ENCODE assay signal across 8 mouse cellular contexts in the genomic region with DNA sequence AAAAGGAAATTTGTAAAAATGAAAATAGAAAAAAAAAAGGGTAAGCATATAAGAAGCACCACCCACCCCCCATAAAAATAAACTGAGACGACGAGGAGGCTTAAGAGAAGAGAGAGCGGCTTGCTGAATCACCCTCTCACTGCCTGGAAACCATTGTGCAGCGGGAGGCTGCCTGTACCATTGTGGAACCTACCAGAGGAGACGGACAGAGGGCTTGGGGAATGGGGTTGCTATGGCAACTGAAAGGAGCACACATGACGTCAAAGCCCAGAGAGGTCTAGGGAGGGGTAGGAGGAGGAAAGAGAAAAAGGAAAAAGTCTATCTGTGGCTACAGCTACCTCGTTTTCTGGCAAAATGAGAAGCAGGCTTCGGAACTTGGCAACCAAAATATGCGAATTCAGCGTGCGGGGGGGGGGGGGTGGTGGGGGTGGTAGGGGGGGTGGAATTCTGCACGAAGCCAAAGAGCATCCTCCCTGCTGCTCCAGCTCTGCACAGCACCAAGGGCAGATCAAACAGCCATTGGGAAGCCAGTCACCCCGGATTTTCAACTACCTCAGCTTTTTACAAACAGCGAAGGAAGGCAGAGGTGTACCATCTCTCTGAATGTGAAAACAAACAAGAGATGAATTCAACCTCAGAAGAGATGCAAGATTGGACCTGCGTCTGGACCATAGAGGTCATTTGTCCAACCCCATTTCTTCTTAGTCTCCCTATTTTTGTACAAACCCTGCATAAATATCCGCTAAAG. TPM values are rescaled to one million over a fixed set of nuclear protein-coding genes. Genes with fewer than 3 reads are reported as not detected.
A peak's percentile ranks its signal among the peaks of the same experiment; 100 is the strongest.
DNase-seq lines count a peak whose midpoint lies in the region; ATAC-seq and TF ChIP-seq lines count a peak whose summit lies in the region.

A gene (minus strand): TSS at position 234 of the 748 bp plus-strand sequence.

- H3K4me1 ChIP-seq in midbrain, embryonic 15.5 days = peaks cover 24% of the 10 kb centered on the region
- H3K4me1 ChIP-seq in stomach, postnatal 0 days (replicated peaks; ENCODE audit: control insufficient read depth, insufficient read depth) = no peaks in the 10 kb centered on the region

- no peak for TF ChIP-seq CTCF in stomach, postnatal 0 days (IDR thresholded peaks at IDR 0.05; ENCODE audit: low read depth)

- peak within 1 kb of the TSS; percentile 57 for H3K4me3 ChIP-seq in midbrain, embryonic 15.5 days
- H3K4me3 ChIP-seq in stomach, postnatal 0 days (ENCODE audit: low read depth, low read length) = peak within 1 kb of the TSS; percentile 2; the same call in 1 of the 2 replicates

- H3K36me3 ChIP-seq in midbrain, embryonic 15.5 days (replicated peaks) = no peaks in the 10 kb centered on the region
- no peaks in the 10 kb centered on the region for H3K36me3 ChIP-seq in stomach, postnatal 0 days (ENCODE audit: control insufficient read depth, insufficient read depth, low read length)

- 4% methylated on average over 16 of the region's 16 CpGs for WGBS in midbrain, embryonic 15.5 days
- 9% methylated on average over 14 of the region's 16 CpGs for WGBS in stomach, postnatal 0 days

- ATAC-seq in common myeloid progenitor, adult 5-6 weeks (replicated peaks; ENCODE audit: low read depth, poor library complexity, severe bottlenecking) = 0 out of 2 replicates have a peak, but pooled peaks have one; percentile 29
- ATAC-seq in midbrain, embryonic 15.5 days (replicated peaks) = peak; percentile 99
- ATAC-seq in stomach, postnatal 0 days (ENCODE audit: low FRiP score, low TSS enrichment) = peak; percentile 78
- ATAC-seq in activated CD4-positive, CD25-positive, alpha-beta regulatory T cell, adult 4 months = no peak

- no peaks in the 10 kb centered on the region for H3K9me3 ChIP-seq in midbrain, embryonic 15.5 days
- no peaks in the 10 kb centered on the region for H3K9me3 ChIP-seq in stomach, postnatal 0 days (ENCODE audit: control insufficient read depth, low read length)

- H3K27ac ChIP-seq in midbrain, embryonic 15.5 days = peak within 1 kb of the TSS; percentile 89
- H3K27ac ChIP-seq in stomach, postnatal 0 days (replicated peaks) = no peak within 1 kb of the TSS

- no peak for TF ChIP-seq EP300 in stomach, postnatal 0 days (optimal IDR thresholded peaks at IDR 0.05)

- no peaks in the 10 kb centered on the region for H3K27me3 ChIP-seq in midbrain, embryonic 15.5 days (replicated peaks)
- H3K27me3 ChIP-seq in stomach, postnatal 0 days (ENCODE audit: control insufficient read depth, insufficient read depth, low read length) = no peaks in the 10 kb centered on the region

- peak; percentile 64 for DNase-seq in adrenal gland, adult 2 months
- DNase-seq in gastrocnemius, postnatal 14 days = peak; percentile 28
- peak; percentile 4 for DNase-seq in induced T-regulatory cell, adult 2 months (ENCODE audit: low read depth)
- peak; percentile 84 to 91 for DNase-seq in left cerebral cortex, adult 18-20 months (ENCODE audit: low spot score in 2 of 2)
- peak; percentile 36 for DNase-seq in stomach, postnatal 0 days (ENCODE audit: low spot score)

- intact Hi-C loops in gastrocnemius, postnatal 14 days (cut with DNase I; ENCODE audit: low total_unique reads) = no loop called here

- peak within 1 kb of the TSS; percentile 65 for H3K9ac ChIP-seq in midbrain, embryonic 15.5 days
- no peak within 1 kb of the TSS for H3K9ac ChIP-seq in stomach, postnatal 0 days (ENCODE audit: low read length)

- H3K4me2 ChIP-seq in midbrain, embryonic 15.5 days = peak within 1 kb of the TSS; percentile 70
- H3K4me2 ChIP-seq in stomach, postnatal 0 days (replicated peaks; ENCODE audit: low read depth) = peak within 1 kb of the TSS; percentile 36

RNA-seq across cellular contexts. Expression of the gene that starts here (rescaled TPM):
- total RNA-seq in adrenal gland, adult 2 months (2021) = 1 to 10 TPM; 7.2 to 7.4 TPM
- polyA plus RNA-seq in adrenal gland, adult 2 months (2012; rRNA removed) = 0.99 and 1.1 TPM in 2 replicates
- not detected in 2 replicates for total RNA-seq in common myeloid progenitor, adult 5-6 weeks (2017)
- under 1 TPM; 0.69 to 0.80 TPM for total RNA-seq in gastrocnemius, postnatal 14 days (2021)
- total RNA-seq in left cerebral cortex, adult 18-20 months (2021) = 100 to 1,000 TPM; 521 to 526 TPM
- polyA plus RNA-seq in midbrain, embryonic 15.5 days (2015; fragmentation: Nextera tagmentation; extraction: Ambion mirVana) = 111 and 135 TPM in 2 replicates
- 2.2 TPM in 2 replicates for polyA plus RNA-seq in stomach, postnatal 0 days (2015; fragmentation: Nextera tagmentation; extraction: Ambion mirVana)
- polyA plus RNA-seq in activated CD4-positive, CD25-positive, alpha-beta regulatory T cell, adult 4 months (2017; shearing (Covaris generic)) = under 1 TPM in 1 of 2 experiments, not detected in 1; 0.07 TPM

Comparison
In these comparisons a context has a peak if more than half of its experiments do, and no peak if none do; other contexts are left out.
1. RNA of the gene that starts here (total RNA-seq): 521 to 526 TPM in left cerebral cortex, adult 18-20 months; 7.2 to 7.4 TPM in adrenal gland, adult 2 months, 0.69 to 0.80 TPM in gastrocnemius, postnatal 14 days and not detected in common myeloid progenitor, adult 5-6 weeks; every median in the first group is over 10 times any median in the second.
2. RNA of the gene that starts here (polyA plus RNA-seq): 111 to 135 TPM in midbrain, embryonic 15.5 days; 2.2 TPM in stomach, postnatal 0 days, 0.99 to 1.1 TPM in adrenal gland, adult 2 months and 0.07 TPM in activated CD4-positive, CD25-positive, alpha-beta regulatory T cell, adult 4 months; every median in the first group is over 10 times any median in the second.
3. Peak in ATAC-seq in common myeloid progenitor, adult 5-6 weeks; RNA of the gene not detected or under 1 TPM.
4. Peak in DNase-seq in gastrocnemius, postnatal 14 days; RNA of the gene not detected or under 1 TPM.
5. DNase-seq: peak in every context shown above with its lines; median percentile 88 in left cerebral cortex, adult 18-20 months; 64 in adrenal gland, adult 2 months; 36 in stomach, postnatal 0 days; 28 in gastrocnemius, postnatal 14 days; 4 in induced T-regulatory cell, adult 2 months.